Mouse (Mus musculus): Measurements from ENCODE around the gene Csad.

GRCm38 (mm10) chr15:102222386-102222785 lies 17.9 kb upstream of the Csad start:
- TF ChIP-seq CTCF (IDR thresholded peaks at IDR 0.05; ENCODE audit: low read depth, low read length) (no peak), POLR2A (IDR thresholded peaks at IDR 0.05; ENCODE audit: borderline replicate concordance, low read depth, low read length) (no peak)

All from bone marrow macrophage, adult 2 months (primary cell).